Mouse (Mus musculus): Measurements from ENCODE around the gene Agt.

Gene Agt

DNA sequence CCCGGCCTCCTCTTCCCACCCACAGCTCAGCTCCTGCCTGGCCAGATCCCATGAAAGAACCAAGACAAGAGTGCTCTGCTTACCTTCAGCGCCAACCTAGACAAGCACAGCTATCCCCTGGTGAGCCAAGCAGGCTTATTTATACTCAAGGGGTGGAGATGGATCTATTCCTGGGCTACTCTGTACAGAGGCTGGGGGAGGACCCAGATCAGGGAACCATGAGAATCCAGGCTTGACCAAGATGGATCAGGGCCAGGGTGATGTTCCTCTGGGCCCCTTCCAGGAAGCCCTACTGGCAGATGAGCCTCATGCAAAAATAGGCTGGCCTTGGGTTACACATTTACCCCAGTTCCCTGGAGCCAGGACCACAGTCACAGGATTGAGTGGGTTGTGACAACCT, at the start of gene Agt:
Agt (minus strand) TSS at position 114 of the 400 bp plus-strand sequence.
- DNase-seq, result no peak

- DNase-seq, result no peak
Observed at GRCm38 (mm10) chr8:124618252-124618651, 48.7 kb upstream of the Agt start.

- peak; percentile 78 for DNase-seq
Observed at GRCm38 (mm10) chr8:124617266-124617869, 47.9 kb upstream of the Agt start.

DNA sequence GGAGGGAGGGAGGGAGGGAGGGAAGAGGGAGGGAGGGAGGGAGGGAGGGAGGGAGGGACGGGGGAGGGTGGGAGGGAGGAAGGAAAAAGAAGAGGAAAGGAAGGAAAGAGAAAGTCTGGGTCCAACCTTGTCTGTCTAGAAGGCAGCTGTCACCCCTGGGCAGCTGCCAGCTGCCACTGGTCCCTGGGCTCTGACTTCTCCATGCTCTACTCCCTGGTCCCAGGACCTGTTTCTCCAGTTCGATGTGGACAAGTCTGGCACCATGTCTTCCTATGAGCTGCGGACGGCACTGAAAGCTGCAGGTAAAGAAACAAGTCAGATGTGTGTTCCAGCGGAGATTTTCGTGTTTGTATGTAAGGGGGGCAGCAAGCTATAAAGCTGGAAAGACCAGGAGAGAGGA, 44.8 kb upstream of the Agt start:
- DNase-seq, result no peak

- DNase-seq, result no peak
Observed at GRCm38 (mm10) chr8:124608972-124609353, 39.5 kb upstream of the Agt start.

GRCm38 (mm10) chr8:124608239-124608971, 38.9 kb upstream of the Agt start:
- no peak for DNase-seq

- no peak for DNase-seq
Observed at GRCm38 (mm10) chr8:124604066-124604465, 34.6 kb upstream of the Agt start.

DNA sequence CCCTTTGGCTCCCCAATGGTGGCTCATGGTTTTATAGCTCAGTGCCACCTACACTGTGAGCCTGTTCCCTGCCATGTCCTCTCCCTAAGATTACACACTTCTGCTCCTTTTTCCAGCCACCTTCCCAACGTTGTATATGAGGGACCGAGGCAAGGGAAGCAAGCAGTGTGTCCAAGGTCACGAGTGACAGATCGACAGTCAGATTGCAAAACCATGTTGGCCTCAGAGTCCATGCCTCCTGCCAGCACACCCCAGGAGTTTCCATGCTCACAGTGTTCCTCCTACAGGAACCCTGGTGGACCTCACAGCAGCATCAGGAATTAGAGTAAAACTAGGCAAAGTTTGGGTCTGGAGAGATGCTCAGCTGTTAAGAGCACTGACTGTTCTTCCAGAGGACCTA, 19.9 kb upstream of the Agt start:
- no peak for DNase-seq

- no peak for DNase-seq
Observed at GRCm38 (mm10) chr8:124586556-124586955, 17.1 kb upstream of the Agt start.

GRCm38 (mm10) chr8:124585718-124586425, 16.4 kb upstream of the Agt start:
- peak; percentile 50 for DNase-seq

DNA sequence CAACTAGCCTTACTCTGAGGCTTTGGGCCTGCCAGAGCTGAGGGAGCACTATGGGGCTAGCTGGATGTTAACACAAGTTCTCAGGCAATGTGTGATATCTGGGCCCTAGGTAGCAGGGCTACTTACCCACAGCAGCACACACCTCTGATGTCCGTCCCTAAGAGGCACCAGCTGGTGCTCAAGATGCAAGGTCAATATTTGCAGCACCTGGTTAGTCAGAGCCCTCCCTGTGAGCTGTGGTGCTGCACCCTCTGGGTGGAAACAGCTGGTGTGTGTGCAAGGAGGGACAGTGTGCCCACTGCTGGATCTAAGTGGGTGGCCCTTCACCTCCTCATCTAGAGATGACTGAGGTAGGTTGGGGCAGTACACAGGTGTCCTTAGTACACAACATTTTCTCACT, 7.2 kb upstream of the Agt start:
- DNase-seq, result no peak

DNA sequence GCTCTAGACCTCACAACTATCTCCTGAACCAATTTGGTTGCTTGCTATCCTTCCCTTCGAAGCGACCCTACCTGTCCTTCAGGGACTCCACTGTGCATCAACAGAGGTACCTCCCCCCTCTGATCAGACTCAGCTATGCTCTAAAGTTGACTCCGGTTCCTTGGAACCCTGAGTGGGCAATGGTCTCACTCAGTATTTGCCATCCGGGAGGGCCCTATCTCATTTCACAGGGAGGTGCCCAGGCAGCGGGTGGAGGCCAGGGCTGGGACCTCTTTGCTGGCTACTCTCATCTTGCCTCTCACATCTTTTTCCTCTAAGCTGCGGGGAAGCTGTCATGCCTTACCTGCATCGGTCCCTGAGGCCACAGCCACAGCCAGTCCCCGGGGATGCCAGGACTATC, 6.3 kb upstream of the Agt start, which contains the start of gene Capn9:
Capn9 (plus strand) TSS at position 301 of the 400 bp plus-strand sequence.
- DNase-seq, result no peak

- peak; percentile 91 for DNase-seq
Observed at GRCm38 (mm10) chr8:124573552-124574340, 4.2 kb upstream of the Agt start.

DNA sequence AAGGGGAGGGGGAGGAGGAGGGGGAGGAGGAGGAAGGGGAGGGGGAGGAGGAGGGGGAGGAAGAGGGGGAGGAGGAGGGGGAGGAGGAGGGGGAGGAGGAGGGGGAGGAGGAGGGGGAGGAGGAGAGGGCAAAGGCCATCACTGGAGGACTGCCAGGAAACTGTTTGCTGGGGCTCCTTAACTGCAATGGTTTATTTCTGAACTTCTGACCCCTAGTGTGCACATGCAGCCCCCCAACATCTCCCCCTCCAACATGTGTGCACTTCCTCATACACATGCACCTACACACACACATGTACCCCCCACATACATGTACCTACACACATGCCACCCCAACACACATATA, 2.9 kb upstream of the Agt start:
- DNase-seq, result no peak

DNA sequence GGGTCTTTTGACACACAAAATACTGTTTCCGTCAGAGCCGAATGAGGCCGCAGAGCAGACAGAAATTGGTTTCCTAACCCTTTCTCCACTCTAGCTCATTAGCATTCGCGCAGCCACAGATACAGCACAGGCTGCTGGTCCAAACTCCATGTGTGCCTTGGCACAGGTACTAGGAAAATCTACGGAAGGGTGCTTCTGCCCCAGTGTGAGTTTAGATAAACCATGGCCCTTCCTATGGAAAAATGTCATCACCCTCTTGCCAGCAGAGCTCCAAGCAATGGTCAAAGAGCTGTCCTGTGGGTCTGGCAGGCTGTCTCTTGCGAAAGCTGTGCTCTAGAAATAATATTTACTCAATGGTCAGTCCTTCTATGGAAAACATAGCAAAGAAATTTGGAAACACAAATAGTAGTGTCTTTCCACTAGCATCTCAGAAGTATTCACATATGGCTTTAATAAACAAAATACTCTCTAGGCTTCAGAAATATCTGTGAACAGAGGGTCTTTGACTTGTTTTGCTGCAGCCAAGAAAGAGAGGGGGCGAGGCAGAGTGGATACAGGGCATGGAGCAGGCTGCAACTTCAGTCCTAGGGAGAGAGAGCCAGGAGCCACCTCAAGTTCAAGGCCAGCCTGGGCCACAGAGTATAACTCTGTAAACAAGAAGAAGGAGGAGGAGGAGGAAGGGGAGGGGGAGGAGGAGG, 2.4 kb upstream of the Agt start:
- DNase-seq, result no peak

- peak; percentile 77 for DNase-seq
Observed at GRCm38 (mm10) chr8:124569100-124569499, 406 bp downstream of the Agt start.

- no peak for DNase-seq
Observed at GRCm38 (mm10) chr8:124567584-124567983, 1.9 kb downstream of the Agt start.

DNA sequence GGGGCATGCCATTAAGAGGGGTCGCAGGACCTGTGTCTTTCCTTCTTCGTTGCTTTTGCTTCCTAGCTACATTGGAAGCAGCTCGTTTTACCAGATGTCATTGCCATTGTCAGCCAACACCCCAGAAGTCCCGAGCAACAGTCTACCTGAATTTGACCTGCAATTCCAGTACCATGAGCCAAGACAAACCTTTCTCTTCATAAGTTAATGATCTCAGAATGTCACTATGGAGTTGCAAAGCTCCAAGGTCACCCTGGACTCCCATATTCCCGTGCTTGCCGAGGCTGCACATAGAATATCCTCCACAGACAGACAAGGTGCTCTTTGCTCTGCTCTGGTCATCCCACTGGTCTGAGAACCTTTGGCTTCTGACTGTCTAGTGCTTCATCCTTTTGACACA, 2.4 kb downstream of the Agt start:
- DNase-seq, result no peak

- DNase-seq, result no peak
Observed at GRCm38 (mm10) chr8:124557476-124557875, 12.0 kb downstream of the Agt start.

- DNase-seq, result peak; percentile 78
Observed at GRCm38 (mm10) chr8:124556658-124557057, 12.8 kb downstream of the Agt start.

- DNase-seq, result no peak
Observed at GRCm38 (mm10) chr8:124556164-124556563, 13.3 kb downstream of the Agt start.

DNA sequence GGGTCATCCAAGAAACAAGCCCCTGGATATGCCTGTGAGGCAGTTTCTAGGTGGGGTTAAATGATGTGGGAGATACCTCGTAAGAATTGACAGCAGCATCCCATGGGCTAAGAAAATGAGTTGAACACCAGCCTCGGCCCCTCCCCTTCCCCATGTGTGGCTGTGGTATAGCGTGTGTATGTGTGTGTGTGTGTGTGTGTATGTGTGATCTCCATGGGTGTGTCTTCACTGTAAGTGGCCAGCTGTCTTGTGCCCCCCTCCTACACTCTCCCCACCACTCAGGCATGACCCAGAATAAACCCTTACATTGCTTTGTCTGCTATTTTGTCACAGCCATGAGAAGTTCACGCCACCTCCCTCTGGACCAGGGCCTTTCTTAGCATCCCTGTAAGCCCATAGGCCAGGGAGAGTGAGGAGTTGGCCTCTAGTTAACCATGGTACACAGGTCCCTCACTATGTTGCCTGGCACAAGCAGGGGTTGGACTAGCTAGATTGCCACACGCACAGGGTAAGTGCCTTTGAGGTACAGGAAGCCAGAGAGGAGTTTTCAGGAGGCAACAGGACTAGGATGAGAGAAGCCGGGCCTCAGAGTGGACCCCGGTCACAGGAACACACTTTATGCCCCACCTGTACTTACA, 14.3 kb downstream of the Agt start:
- no peak for DNase-seq

Data from layer of hippocampus, adult 9-11 months (tissue).